Mouse (Mus musculus): ENCODE data around the gene Maip1.

Gene Maip1

GRCm38 (mm10) chr1:57428368-57429308 lies 22.5 kb downstream of the Maip1 start:
- peak; percentile 52 for DNase-seq (ENCODE audit: low read depth, low spot score)

GRCm38 (mm10) chr1:57429786-57430483 lies 23.8 kb downstream of the Maip1 start:
- DNase-seq (ENCODE audit: low read depth, low spot score), result no peak

GRCm38 (mm10) chr1:57433141-57433540 lies 27.0 kb downstream of the Maip1 start:
- DNase-seq (ENCODE audit: low read depth, low spot score), result no peak

- no peak for DNase-seq (ENCODE audit: low read depth, low spot score)
These were observed 30.3 kb downstream of the Maip1 start for GRCm38 (mm10) chr1:57436408-57436807.

- DNase-seq (ENCODE audit: low read depth, low spot score), result no peak
These were observed 30.8 kb downstream of the Maip1 start for GRCm38 (mm10) chr1:57436954-57437353.

GRCm38 (mm10) chr1:57439026-57439425 lies 32.9 kb downstream of the Maip1 start:
- DNase-seq (ENCODE audit: low read depth, low spot score), result no peak

- no peak for DNase-seq (ENCODE audit: low read depth, low spot score)
These were observed 34.6 kb downstream of the Maip1 start for GRCm38 (mm10) chr1:57440771-57441170.

- no peak for DNase-seq (ENCODE audit: low read depth, low spot score)
These were observed 39.6 kb downstream of the Maip1 start for GRCm38 (mm10) chr1:57445679-57446078.

GRCm38 (mm10) chr1:57450241-57450640 lies 44.1 kb downstream of the Maip1 start:
- DNase-seq (ENCODE audit: low read depth, low spot score), result no peak

GRCm38 (mm10) chr1:57460305-57460940 lies 54.3 kb downstream of the Maip1 start:
- no peak for DNase-seq (ENCODE audit: low read depth, low spot score)
